25 mouse cellular contexts compared by ENCODE assay signal in the genomic region with DNA sequence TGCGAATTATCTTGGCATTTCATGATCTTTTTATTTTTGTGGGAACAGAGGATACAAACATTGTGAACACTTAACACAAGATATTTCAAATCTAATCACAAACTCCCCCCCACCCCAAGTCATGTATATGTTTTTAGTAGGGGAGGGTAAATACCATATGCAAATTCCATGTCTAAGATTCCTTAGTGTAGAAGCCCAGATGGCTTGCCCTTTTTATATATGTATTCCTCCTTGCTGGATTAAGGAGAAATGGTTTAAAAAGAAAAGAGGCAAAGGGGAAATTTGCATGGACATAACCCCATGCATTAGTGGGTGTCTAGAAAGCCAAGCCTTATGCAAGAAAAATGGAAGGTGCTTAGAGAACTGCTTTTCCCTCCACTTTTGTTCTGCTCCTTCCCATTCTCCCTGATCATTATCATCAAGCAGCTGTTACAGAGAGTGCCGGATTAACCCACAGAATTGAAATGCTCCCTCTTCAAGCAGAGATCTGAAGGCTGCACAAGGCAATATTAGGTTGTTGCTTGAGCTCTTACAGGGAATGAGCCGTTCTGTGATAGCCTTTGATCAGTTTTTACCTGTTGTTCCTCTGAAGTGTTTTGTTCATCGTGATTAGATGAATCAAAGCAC.
DNase-seq lines count a peak whose midpoint lies in the region; ATAC-seq and TF ChIP-seq lines count a peak whose summit lies in the region.
"Had no signal": no experiment of that assay in that cellular context is flagged by ENCODE, and none has a peak within 500 bp of the region (broad histone marks: within the 10 kb centered on the region; RNA-seq: fewer than 3 reads in every experiment).

No protein-coding gene starts in this region.

- H3K27ac ChIP-seq in hindbrain, postnatal 0 days, result no peak overlapping the region
- no peak overlapping the region for H3K27ac ChIP-seq in hindbrain, embryonic 10.5 days
- H3K27ac ChIP-seq in forebrain, embryonic 12.5 days, result 0 out of 2 replicates have a peak overlapping the region, but pooled peaks have one; percentile 3
- peak overlapping the region; percentile 52; the same call in 1 of the 2 replicates for H3K27ac ChIP-seq in midbrain, embryonic 12.5 days (replicated peaks)
- H3K27ac ChIP-seq: gastrocnemius, adult 2 months; heart, embryonic 15.5 days; hindbrain, embryonic 14.5 days; intestine, embryonic 15.5 days; limb, embryonic 12.5 days; liver, embryonic 13.5 days; neural tube, embryonic 12.5 days had no signal

- no peaks in the 10 kb centered on the region for H3K27me3 ChIP-seq in hindbrain, postnatal 0 days (ENCODE audit: insufficient read depth, low read length)
- no peaks in the 10 kb centered on the region for H3K27me3 ChIP-seq in hindbrain, embryonic 10.5 days (ENCODE audit: insufficient read depth, poor library complexity, severe bottlenecking)
- no peaks in the 10 kb centered on the region for H3K27me3 ChIP-seq in forebrain, embryonic 12.5 days
- no peaks in the 10 kb centered on the region for H3K27me3 ChIP-seq in midbrain, embryonic 12.5 days
- H3K27me3 ChIP-seq: heart, embryonic 15.5 days; intestine, embryonic 15.5 days; limb, embryonic 12.5 days; liver, embryonic 13.5 days; neural tube, embryonic 12.5 days had no signal

- no peaks in the 10 kb centered on the region for H3K4me1 ChIP-seq in hindbrain, postnatal 0 days (ENCODE audit: insufficient read depth, low read length)
- peaks cover 8% of the 10 kb centered on the region; the same call in 1 of the 2 replicates for H3K4me1 ChIP-seq in hindbrain, embryonic 10.5 days (replicated peaks)
- H3K4me1 ChIP-seq in forebrain, embryonic 12.5 days, result peaks cover 12% of the 10 kb centered on the region
- peaks cover 10% of the 10 kb centered on the region for H3K4me1 ChIP-seq in midbrain, embryonic 12.5 days
- H3K4me1 ChIP-seq: heart, embryonic 15.5 days; intestine, embryonic 15.5 days; limb, embryonic 12.5 days; liver, embryonic 13.5 days; neural tube, embryonic 12.5 days had no signal

- no peak for TF ChIP-seq CTCF in hindbrain, postnatal 0 days (IDR thresholded peaks at IDR 0.05; ENCODE audit: low read depth)

- H3K9ac ChIP-seq in hindbrain, postnatal 0 days (replicated peaks; ENCODE audit: low read length), result no peak overlapping the region
- H3K9ac ChIP-seq in forebrain, embryonic 12.5 days, result no peak overlapping the region
- H3K9ac ChIP-seq in midbrain, embryonic 12.5 days (replicated peaks), result no peak overlapping the region
- H3K9ac ChIP-seq: heart, embryonic 15.5 days; hindbrain, embryonic 14.5 days; intestine, embryonic 15.5 days; limb, embryonic 12.5 days; liver, embryonic 13.5 days; lung, embryonic 14.5 days; neural tube, embryonic 12.5 days had no signal

- H3K36me3 ChIP-seq in hindbrain, postnatal 0 days (ENCODE audit: insufficient read depth, low read length), result no peaks in the 10 kb centered on the region
- H3K36me3 ChIP-seq in hindbrain, embryonic 10.5 days, result no peaks in the 10 kb centered on the region
- H3K36me3 ChIP-seq in forebrain, embryonic 12.5 days (replicated peaks), result no peaks in the 10 kb centered on the region
- H3K36me3 ChIP-seq in midbrain, embryonic 12.5 days, result no peaks in the 10 kb centered on the region
- H3K36me3 ChIP-seq: heart, embryonic 15.5 days; intestine, embryonic 15.5 days; limb, embryonic 12.5 days; liver, embryonic 13.5 days; neural tube, embryonic 12.5 days had no signal

- H3K4me2 ChIP-seq in hindbrain, postnatal 0 days (ENCODE audit: low read depth, low read length), result no peak overlapping the region
- H3K4me2 ChIP-seq in forebrain, embryonic 12.5 days, result no peak overlapping the region
- no peak overlapping the region for H3K4me2 ChIP-seq in midbrain, embryonic 12.5 days (replicated peaks)
- H3K4me2 ChIP-seq: heart, embryonic 15.5 days; hindbrain, embryonic 14.5 days; intestine, embryonic 15.5 days; limb, embryonic 12.5 days; liver, embryonic 13.5 days; lung, embryonic 14.5 days; neural tube, embryonic 12.5 days had no signal

- WGBS in hindbrain, postnatal 0 days, result 40% methylated on average over 4 of the region's 4 CpGs
- WGBS in hindbrain, embryonic 10.5 days, result 63% methylated on average over 4 of the region's 4 CpGs
- WGBS in forebrain, embryonic 12.5 days, result 30% methylated on average over 4 of the region's 4 CpGs
- WGBS in midbrain, embryonic 12.5 days, result 34% methylated on average over 4 of the region's 4 CpGs

- no peaks in the 10 kb centered on the region for H3K9me3 ChIP-seq in hindbrain, postnatal 0 days (ENCODE audit: low read length)
- no peaks in the 10 kb centered on the region for H3K9me3 ChIP-seq in hindbrain, embryonic 10.5 days
- H3K9me3 ChIP-seq in forebrain, embryonic 12.5 days, result no peaks in the 10 kb centered on the region
- H3K9me3 ChIP-seq in midbrain, embryonic 12.5 days, result no peaks in the 10 kb centered on the region
- H3K9me3 ChIP-seq: heart, embryonic 15.5 days; intestine, embryonic 15.5 days; limb, embryonic 12.5 days; liver, embryonic 13.5 days; neural tube, embryonic 12.5 days had no signal

- ATAC-seq in hindbrain, postnatal 0 days, result no peak
- ATAC-seq in forebrain, embryonic 12.5 days (ENCODE audit: low FRiP score), result peak; percentile 39
- peak; percentile 77 for ATAC-seq in midbrain, embryonic 12.5 days (ENCODE audit: low FRiP score, low read depth)
- ATAC-seq in activated CD4-positive, CD25-positive, alpha-beta regulatory T cell, adult 4 months, result no peak
- ATAC-seq: intestine, embryonic 15.5 days had no signal

- DNase-seq in hindbrain, postnatal 0 days (ENCODE audit: low spot score), result peak; percentile 5
- DNase-seq in hindbrain, embryonic 10.5 days (ENCODE audit: low spot score), result no peak
- DNase-seq in thymus, postnatal 36 days, result no peak
- no peak for DNase-seq in urinary bladder, postnatal 25 days (ENCODE audit: low spot score)
- DNase-seq: adrenal gland, adult 8-10 months; B cell, adult 2 months; cerebellum, adult 8-10 months; cerebellum, postnatal 36 days; gastrocnemius, adult 2 months; heart, postnatal 36 days; kidney, adult 9 months; kidney, postnatal 36 days; layer of hippocampus, postnatal 36 days; liver, embryonic 13.5 days; lung, embryonic 14.5 days; right cerebral cortex, postnatal 14 days; spleen, adult 18-20 months had no signal

- no peak overlapping the region for H3K4me3 ChIP-seq in hindbrain, postnatal 0 days (ENCODE audit: low read length)
- no peak overlapping the region for H3K4me3 ChIP-seq in hindbrain, embryonic 10.5 days
- H3K4me3 ChIP-seq in forebrain, embryonic 12.5 days (replicated peaks), result no peak overlapping the region
- no peak overlapping the region for H3K4me3 ChIP-seq in midbrain, embryonic 12.5 days
- H3K4me3 ChIP-seq: gastrocnemius, adult 2 months; heart, embryonic 15.5 days; intestine, embryonic 15.5 days; limb, embryonic 12.5 days; liver, embryonic 13.5 days; neural tube, embryonic 12.5 days had no signal

Comparison
In these comparisons a context has a peak if more than half of its experiments do, and no peak if none do; other contexts are left out.
1. ATAC-seq: peak in forebrain, embryonic 12.5 days (single experiment) and midbrain, embryonic 12.5 days (single experiment); none in hindbrain, postnatal 0 days (single experiment) and activated CD4-positive, CD25-positive, alpha-beta regulatory T cell, adult 4 months (single experiment).
2. H3K27ac ChIP-seq: peak in forebrain, embryonic 12.5 days (single experiment) and midbrain, embryonic 12.5 days (single experiment); none in hindbrain, postnatal 0 days (single experiment) and hindbrain, embryonic 10.5 days (single experiment).